Mouse (Mus musculus): ENCODE results near the gene Tomm6. TPM values are rescaled to one million over a fixed set of nuclear protein-coding genes. Genes with fewer than 3 reads are reported as not detected.

The Tomm6 gene
- total and polyA plus RNA-seq, 3 experiments: 66.5 to 577 TPM; not detected in 1

- H3K9ac ChIP-seq (ENCODE audit: control insufficient read depth, low read depth, low read length, poor library complexity, severe bottlenecking): peak within 1 kb of the TSS; percentile 88
- H3K9me3 ChIP-seq (replicated peaks; ENCODE audit: insufficient read depth, low read length): no peaks in the 10 kb centered on the region
- peak within 1 kb of the TSS; percentile 81 for H3K27ac ChIP-seq (ENCODE audit: control insufficient read depth, low read depth, low read length)
- DNase-seq (ENCODE audit: low read depth, low spot score): peak; percentile 84
- H3K79me2 ChIP-seq (ENCODE audit: control insufficient read depth, insufficient read depth, low read length, poor library complexity): peaks cover 15% of the 10 kb centered on the region
- H3K27me3 ChIP-seq (ENCODE audit: control insufficient read depth in 1 of 2, insufficient read depth in 2 of 2, low read length in 2 of 2): no peaks in the 10 kb centered on the region
- peaks cover 0 to 5% of the 10 kb centered on the region in 2 experiments; a peak in 1 of 4 replicates for H3K4me1 ChIP-seq (ENCODE audit: control insufficient read depth in 1 of 2, insufficient read depth in 2 of 2, low read length in 2 of 2)
- H3K4me3 ChIP-seq (ENCODE audit: control insufficient read depth in 1 of 2, insufficient read depth in 1 of 2, low read depth in 2 of 2, low read length in 2 of 2): peak within 1 kb of the TSS; percentile 88 to 89
- peaks cover 4% of the 10 kb centered on the region in 2 experiments for H3K36me3 ChIP-seq (ENCODE audit: control insufficient read depth in 1 of 2, insufficient read depth in 2 of 2, low read length in 2 of 2)
- TF ChIP-seq MEF2A (IDR thresholded peaks at IDR 0.05; ENCODE audit: extremely low read depth, insufficient replicate concordance, low read depth, low read length, poor library complexity, severe bottlenecking): no peak
- TF ChIP-seq MXI1 (IDR thresholded peaks at IDR 0.05; ENCODE audit: low read depth, low read length): no peak; the same call in 1 of the 2 replicates
- TF ChIP-seq TCF12 (IDR thresholded peaks at IDR 0.05; ENCODE audit: low read depth, low read length): peak; percentile 50
- no peak for TF ChIP-seq TAL1 (IDR thresholded peaks at IDR 0.05; ENCODE audit: low read length)
- no peak for TF ChIP-seq MYC (IDR thresholded peaks at IDR 0.05; ENCODE audit: low read depth, low read length)
- TF ChIP-seq BHLHE40 (IDR thresholded peaks at IDR 0.05; ENCODE audit: borderline replicate concordance, low read depth, low read length): no peak
- TF ChIP-seq USF1 (IDR thresholded peaks at IDR 0.05; ENCODE audit: low read depth, low read length): no peak
- no peak for TF ChIP-seq ZMIZ1 (IDR thresholded peaks at IDR 0.05; ENCODE audit: low read depth, low read length)
- no peak for TF ChIP-seq POLR2AphosphoS5 (IDR thresholded peaks at IDR 0.05; ENCODE audit: borderline replicate concordance, low read depth, low read length)
- no peak for TF ChIP-seq GABPA (IDR thresholded peaks at IDR 0.05; ENCODE audit: low read depth, low read length)
- TF ChIP-seq KAT2A (conservative IDR thresholded peaks at IDR 0.05; ENCODE audit: low read depth, low read length): no peak; the same call in 1 of the 2 replicates
- no peak for TF ChIP-seq ZC3H11A (IDR thresholded peaks at IDR 0.05; ENCODE audit: low read depth, low read length)
- no peak for TF ChIP-seq MYB (IDR thresholded peaks at IDR 0.05; ENCODE audit: low read depth, low read length)
- TF ChIP-seq MAX (IDR thresholded peaks at IDR 0.05; ENCODE audit: low read length): no peak
- TF ChIP-seq NRF1 (IDR thresholded peaks at IDR 0.05; ENCODE audit: insufficient read depth, low read depth, low read length, poor library complexity, severe bottlenecking): 0 out of 2 replicates have a peak, but pooled peaks have one; percentile 6
- TF ChIP-seq EP300 (IDR thresholded peaks at IDR 0.05; ENCODE audit: low read depth in 1 of 2, low read length in 2 of 2): 0 out of 4 replicates have a peak, but pooled peaks of 1 of the 2 experiments have one; percentile 11
- peak in 1 of 3 experiments; percentile 11; a peak in 1 of 6 replicates for TF ChIP-seq CTCF (IDR thresholded peaks at IDR 0.05 in 2 of 3, conservative IDR thresholded peaks at IDR 0.05 in 1 of 3; ENCODE audit: control insufficient read depth in 1 of 3, insufficient read depth in 1 of 3, low read depth in 2 of 3, low read length in 3 of 3, poor library complexity in 1 of 3, severe bottlenecking in 1 of 3)
- TF ChIP-seq HCFC1 (IDR thresholded peaks at IDR 0.05; ENCODE audit: low read depth, low read length): no peak
- no peak for TF ChIP-seq GATA1 (IDR thresholded peaks at IDR 0.05; ENCODE audit: low read depth, low read length)
- no peak for TF ChIP-seq ZKSCAN1 (IDR thresholded peaks at IDR 0.05; ENCODE audit: low read depth, low read length)
- no peak for TF ChIP-seq JUND (IDR thresholded peaks at IDR 0.05; ENCODE audit: low read depth, low read length)
- TF ChIP-seq CHD1 (IDR thresholded peaks at IDR 0.05; ENCODE audit: low read depth, low read length): no peak
- TF ChIP-seq RAD21 (IDR thresholded peaks at IDR 0.05; ENCODE audit: low read depth, low read length): no peak; the same call in 1 of the 2 replicates
- peak; percentile 56 to 64; a peak in 2 of 4 replicates for TF ChIP-seq POLR2A (IDR thresholded peaks at IDR 0.05; ENCODE audit: control insufficient read depth in 1 of 2, insufficient read depth in 1 of 2, low read depth in 1 of 2, low read length in 2 of 2, poor library complexity in 1 of 2)
- TF ChIP-seq USF2 (IDR thresholded peaks at IDR 0.05; ENCODE audit: borderline replicate concordance in 1 of 2, insufficient read depth in 1 of 2, low read depth in 1 of 2, low read length in 2 of 2): no peak
- TF ChIP-seq SMC3 (IDR thresholded peaks at IDR 0.05; ENCODE audit: low read depth, low read length): no peak
- TF ChIP-seq ZNF384 (IDR thresholded peaks at IDR 0.05; ENCODE audit: low read depth, low read length): no peak
- no peak for TF ChIP-seq RCOR1 (IDR thresholded peaks at IDR 0.05; ENCODE audit: low read depth, low read length)
- no peak for TF ChIP-seq SIN3A (IDR thresholded peaks at IDR 0.05; ENCODE audit: low read length)
- no peak for TF ChIP-seq ELF1 (IDR thresholded peaks at IDR 0.05; ENCODE audit: low read depth, low read length)
- TF ChIP-seq MAZ (IDR thresholded peaks at IDR 0.05; ENCODE audit: low read depth, low read length): peak; percentile 88
- peak; percentile 49; the same call in 1 of the 2 replicates for TF ChIP-seq NELFE (IDR thresholded peaks at IDR 0.05; ENCODE audit: low read depth, low read length)
- TF ChIP-seq UBTF (IDR thresholded peaks at IDR 0.05; ENCODE audit: borderline replicate concordance, insufficient read depth, low read depth, low read length): 0 out of 2 replicates have a peak, but pooled peaks have one; percentile 22
- TF ChIP-seq ETS1 (IDR thresholded peaks at IDR 0.05; ENCODE audit: low read depth, low read length): no peak; the same call in 1 of the 2 replicates
Measured at GRCm38 (mm10) chr17:47688608-47689575, 706 bp upstream of the Tomm6 start, which contains the start of gene Frs3. Gene Frs3, plus strand, starts transcription at chr17:47689030.
